Mouse (Mus musculus) testis, postnatal 10 days (tissue): ENCODE results near the gene Nes.

Source experiments
- DNase-seq: peaks from one replicate; pipeline ENCODE4 v3.0.0; 2021; ENCODE audit warnings: low spot score

Gene Nes

DNA sequence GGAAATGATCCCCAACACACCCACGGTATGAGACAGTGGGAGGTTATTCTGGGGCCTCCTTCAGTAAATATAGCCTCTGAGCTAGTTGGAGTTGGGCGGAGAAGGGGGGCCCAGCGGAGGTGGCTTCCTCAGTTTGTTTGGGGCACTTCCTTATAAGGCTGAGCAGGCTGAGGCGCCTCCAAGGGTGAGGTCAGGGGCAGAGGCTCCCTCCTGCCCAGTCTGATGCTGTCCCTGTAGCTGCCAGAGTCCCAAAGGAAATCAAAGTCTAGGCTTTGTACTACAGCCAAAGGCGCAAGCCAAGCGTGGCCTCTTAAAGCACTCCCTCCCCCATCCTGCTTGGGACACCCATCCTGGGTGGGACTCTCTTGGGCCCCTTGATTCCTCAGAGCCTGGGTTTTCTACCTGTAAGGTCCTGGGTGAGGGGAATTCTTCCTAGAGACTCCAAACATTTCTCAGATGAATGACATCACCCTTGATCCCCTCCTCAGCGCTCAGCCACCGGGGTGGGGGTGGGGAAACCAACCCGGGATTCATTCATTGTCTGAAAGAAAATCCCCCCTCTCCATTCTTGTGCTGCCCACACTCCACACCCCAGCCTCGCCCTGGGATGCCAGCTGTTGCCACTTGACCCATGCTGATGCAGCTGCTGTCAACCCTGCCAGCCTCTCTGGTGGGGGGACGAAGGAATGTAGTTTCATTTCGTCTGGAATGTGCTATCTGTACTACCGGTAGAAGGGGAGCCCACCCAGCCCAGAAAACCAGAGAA lies 12.1 kb downstream of the Nes start:
- no peak for DNase-seq

DNA sequence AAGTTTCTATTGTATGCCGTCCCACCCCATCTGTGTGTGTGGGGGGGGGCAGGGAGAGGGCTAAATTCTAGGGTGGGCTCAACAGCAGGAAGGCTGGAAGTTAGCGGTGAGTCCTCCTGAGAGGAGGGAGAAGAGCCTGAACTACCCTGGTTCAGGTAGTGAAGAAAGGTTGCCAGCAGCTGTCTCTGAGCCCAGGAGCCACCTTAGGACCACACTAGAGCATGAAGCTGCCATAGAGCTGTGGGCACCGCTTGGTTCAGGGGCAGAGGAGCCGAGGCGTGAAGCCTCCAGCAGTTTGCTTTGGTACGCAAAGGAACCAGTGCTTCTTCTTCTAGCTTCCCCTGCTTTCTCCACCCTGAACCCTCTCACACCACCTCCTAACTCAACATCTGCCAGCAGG lies 12.7 kb downstream of the Nes start:
- no peak for DNase-seq

DNA sequence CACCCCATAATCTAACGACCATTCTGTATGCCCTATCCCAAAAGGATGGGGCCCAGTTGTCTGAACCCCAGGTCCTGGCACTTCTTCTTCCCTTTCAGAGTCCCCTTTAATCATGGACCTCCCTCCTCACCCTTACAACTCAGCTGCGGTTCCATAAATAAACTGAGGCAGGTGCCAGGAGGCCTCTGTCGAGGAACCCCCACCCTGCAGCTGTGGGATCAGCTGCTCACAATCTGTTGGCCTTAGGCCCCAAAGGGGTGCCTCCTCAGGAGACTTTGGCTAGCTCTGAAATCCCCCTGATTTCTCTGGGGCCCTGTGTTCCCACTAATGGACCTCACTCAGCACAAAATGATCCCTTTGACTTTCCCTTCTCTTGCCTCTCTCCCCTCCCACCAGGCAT lies 13.2 kb downstream of the Nes start:
- no peak for DNase-seq

DNA sequence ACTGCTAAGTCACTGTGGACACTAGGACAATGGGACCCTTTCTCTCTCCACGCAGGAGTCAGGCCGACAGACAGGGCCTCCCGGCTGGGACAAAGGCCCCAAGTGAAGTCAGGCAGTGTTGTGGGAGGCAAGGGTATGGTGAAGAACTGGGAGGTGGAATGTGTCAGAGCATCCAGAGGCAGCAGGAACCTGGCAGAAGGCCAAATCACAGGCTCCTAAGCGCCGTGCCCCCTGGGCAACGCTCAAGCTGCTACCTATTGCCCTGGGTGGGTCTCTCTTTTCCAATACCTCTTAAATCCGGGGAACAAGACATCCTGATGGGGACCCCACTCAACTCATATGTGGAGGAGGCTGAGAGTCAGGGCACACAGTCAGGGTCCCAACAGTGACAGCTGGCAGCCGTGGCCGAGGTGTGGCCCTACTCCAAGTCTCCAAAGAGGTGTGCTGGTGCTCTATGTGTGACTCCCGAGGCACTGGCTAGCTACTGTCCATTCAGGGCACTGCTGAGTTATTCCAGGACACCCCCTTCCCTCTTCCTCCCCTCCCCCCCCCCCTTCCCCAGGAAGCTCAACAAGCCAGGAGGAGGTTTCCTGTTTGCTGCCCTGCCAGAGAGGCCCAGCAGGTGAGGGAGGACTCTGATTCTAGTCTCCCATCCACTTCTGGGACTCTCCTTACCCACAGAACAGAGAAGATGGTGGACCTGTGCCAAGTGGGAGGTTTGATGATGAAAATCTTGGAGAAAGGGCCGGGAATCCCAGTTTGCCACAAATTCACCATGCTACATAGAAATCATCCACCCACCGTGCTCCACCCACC lies 14.8 kb downstream of the Nes start:
- peak; percentile 74 for DNase-seq

DNA sequence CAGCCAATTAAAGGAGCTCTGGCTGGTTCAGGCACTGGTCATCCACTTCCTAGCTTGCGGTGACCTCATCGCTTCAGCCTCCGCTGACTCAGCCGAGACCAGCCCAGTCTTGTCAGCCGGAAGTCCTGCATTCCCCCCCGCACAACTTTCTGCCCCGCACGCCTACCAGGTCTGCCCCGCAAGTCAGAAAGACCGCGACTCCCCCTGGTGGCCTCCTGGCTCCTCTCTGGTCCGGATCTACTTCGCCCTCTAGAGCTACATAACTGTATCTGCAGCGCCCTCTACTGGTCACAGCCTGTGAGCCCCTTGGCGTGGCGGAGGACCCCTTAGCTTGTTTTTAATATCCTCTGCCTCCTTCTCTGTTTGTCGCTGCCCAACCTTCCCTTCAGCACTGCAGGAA lies 16.0 kb downstream of the Nes start:
- peak; percentile 100 for DNase-seq

DNA sequence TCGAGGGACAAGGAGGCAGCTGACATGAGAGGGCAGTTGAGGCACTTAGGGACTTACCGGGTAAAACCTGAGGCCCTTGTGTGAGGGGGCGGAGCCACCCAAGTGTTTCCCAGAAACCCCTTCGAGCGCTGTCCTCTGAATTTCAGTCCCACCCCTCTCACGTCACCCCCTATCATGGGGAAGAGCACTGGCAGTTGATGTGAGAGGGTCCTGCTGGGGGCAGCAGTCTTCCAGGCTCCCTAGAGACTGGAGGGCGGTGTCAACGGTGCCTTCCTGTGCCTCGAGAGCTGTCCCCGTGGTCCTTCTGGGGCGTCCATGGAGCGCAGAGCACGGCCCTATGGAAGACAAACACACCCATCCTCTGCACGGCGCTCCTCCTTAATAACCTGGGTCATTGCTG lies 16.8 kb downstream of the Nes start:
- DNase-seq, result no peak

DNA sequence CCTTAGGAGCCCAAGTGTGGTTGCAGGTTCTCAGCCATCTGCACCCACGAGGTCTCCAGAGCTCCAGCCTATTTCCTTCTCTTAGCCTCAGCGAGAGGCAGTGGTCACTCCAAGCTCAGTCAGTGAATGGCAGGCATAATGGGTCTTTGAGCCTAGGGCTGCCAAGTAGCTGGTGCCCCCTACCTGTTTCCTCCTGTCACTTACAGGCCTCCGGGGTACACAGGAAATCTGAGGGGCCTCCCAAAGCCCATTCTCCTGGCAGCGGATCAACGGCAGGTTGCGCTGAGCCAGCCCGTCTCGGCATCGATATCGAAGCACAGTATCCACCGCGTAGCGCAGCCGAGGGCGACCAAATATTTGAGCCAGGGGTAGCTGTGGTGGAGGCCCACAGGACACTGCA lies 17.2 kb downstream of the Nes start:
- DNase-seq, result no peak

DNA sequence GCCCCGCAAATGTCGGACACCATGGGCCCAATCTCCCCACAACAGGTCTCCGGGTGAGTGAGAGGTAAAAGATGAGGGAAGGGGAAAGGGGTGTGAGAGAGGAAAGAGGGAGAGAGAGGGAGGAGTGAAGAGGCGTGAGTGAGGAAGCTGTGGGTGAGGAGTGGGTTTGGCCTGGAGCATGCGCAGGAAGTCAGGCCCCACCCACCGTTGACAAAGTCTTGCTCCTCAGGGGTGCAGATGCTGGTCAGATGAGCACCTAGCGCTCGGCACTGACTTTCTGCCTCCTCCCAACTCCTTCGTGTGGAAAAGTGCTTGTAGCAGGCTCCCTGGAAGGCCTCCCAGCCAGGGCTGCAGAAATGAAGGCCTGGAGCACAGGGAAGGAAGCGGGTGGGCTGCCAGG lies 19.1 kb downstream of the Nes start:
- no peak for DNase-seq

DNA sequence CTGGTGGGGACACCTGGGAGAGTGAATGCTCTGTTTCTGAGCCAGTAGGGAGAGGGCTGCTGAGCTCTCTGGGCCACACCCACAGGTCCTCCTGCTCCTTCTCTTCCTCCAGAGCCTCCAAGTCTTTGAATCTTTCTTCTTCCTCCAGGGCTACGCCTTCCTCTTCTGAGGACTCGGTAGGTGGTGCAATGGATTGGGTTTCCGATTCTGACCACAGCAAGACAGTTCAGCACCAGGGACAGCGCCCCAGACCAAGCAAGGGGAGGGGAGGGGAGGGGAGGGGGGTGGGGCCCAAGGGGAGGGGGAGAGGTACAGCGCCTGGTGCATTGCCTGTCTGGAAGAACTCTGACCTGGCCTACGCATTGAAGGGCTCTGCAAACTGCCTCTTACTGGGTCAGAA lies 22.6 kb downstream of the Nes start:
- DNase-seq, result peak; percentile 81

DNA sequence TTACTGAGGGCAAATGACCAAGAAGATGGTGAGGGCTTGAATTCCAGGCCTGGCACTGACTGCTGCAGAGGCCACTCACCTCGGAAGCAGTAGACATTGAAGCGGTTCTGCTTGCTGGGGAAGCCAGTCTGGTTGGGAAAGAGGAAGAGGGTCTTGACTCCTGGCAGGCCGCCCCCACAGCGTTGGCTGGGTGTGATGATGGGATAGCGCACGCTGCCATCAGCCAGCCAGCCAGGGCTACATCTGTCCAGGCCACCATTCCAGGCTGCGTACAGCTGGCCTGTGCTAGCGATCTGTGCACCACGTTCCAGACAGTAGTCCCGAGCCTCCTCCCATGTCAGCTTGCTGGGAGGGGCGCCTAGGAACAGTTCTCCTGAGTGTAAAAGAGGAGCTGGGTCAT lies 24.5 kb downstream of the Nes start:
- no peak for DNase-seq

DNA sequence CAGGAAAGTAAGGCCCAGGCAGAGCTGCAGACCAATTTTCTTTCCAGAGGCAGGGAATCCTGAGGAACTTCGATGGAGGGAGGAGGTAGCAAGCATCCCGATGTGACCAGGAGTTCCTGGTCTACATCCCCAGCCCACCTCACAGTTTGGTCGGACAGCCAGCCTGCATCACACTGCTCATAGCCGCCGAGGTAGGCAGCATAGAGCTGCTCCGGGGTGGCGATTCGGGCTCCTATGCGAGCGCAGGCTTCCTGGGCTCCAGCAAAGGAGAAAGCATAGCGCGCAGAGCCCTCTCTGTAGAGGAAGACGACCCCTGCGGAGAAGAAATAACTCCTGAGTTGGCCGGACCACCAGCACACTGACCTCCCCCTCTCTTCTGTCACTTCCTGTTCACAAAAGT lies 25.5 kb downstream of the Nes start:
- DNase-seq, result no peak

DNA sequence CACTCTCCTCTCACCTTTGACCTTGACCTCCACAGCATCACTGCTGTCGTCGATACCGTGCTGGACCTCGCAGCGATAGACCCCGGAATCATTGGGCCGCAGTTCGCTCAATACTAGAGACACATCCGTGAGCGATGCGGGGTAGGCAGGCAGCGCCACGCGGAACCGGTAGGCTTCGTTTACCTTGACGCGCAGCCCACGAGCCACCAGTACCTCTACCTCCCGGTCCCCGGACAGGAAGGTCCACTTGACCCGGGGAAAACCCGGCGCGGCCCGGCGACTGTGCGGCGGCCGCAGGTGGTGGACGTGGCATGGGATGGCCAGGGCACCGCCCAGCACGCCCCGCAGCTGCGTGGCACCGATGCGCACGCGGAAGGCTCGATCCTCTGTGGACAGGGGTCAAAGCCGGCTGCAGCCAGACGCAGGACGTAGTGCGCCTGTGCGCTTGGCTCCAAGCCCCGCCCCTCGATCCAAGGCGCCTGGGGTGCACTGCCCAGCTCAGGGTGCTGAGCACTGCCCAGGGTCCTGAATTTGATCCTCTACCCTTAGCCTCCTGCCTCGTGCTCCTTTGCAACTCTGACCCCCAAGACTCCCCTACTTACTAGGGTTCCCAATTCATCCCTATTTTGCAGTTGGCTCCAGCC lies 26.2 kb downstream of the Nes start:
- peak; percentile 78 for DNase-seq

DNA sequence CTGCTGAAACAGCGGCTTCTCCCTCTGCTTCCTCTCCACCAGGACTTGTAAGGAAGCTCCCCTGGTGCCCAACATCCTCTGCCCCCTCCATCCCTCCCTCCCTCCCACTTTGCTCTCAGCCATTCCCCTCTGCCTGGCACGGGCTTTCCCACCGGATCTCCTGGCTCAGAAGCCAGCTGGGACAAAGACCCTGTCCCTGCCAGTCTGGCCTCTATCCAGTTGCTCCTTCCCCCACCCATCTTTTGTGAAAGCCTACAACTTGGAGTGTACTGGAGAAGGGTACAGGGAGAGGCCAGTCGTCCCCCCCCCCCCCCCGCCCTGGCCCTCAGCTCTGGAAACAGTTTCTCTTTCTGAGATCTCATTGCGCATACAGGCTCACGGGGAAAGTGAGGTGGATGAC lies 27.9 kb downstream of the Nes start:
- DNase-seq, result no peak

DNA sequence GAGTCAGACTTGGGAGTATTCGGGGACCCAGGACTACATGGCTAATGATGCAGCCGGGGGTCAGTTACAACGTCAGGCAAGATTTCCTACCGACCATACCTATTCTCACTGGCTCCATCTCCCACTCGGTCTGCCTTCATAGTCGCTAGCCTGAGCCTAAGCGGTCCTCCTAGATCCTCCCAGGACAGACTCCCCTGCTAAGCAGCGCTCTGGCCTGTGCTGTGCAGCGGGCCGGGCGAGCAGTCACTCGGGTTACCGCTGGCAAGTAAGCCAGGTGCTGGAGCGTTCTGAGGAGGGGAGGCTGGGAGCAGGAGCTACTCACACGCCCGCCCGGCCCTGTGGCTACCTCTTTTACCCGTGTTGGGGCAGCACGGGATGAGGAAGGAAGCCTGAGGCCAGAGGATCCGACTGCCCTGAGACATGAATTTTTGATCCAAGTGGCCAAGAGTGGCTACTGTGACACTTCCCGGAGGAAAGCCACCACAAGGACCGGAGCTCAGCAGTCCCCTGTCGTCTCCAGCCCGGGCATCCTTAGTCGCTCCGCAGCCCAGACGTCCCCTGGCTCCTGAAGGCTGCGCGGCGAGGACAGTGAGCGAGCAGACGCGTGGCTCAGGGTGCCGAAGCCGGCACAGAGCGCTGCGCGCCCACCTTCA lies 28.5 kb downstream of the Nes start:
- DNase-seq, result no peak

DNA sequence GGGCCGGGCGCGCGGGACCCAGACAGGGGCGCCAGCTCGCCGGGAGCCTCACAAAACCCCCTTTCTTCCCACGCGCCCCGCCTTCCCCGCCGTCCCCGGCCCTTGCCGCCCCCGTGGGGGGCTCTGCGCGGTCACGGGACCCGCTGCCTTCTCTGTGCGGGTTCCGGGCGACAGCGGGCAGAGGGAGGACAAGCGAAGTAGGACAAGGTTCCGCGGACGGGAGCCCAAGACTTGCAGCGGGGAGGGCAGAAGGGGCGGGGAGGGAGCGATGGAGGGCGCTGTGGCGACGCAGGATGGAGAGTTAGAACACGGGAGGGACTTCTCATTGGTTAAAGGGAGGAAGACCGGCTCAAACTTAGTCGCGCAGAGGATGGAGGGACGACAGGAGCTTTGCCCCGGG lies 29.3 kb downstream of the Nes start, which contains the start of gene Bcan:
Gene Bcan (minus strand): TSS at position 50 of the 400 bp plus-strand sequence.
- DNase-seq, result peak; percentile 69

DNA sequence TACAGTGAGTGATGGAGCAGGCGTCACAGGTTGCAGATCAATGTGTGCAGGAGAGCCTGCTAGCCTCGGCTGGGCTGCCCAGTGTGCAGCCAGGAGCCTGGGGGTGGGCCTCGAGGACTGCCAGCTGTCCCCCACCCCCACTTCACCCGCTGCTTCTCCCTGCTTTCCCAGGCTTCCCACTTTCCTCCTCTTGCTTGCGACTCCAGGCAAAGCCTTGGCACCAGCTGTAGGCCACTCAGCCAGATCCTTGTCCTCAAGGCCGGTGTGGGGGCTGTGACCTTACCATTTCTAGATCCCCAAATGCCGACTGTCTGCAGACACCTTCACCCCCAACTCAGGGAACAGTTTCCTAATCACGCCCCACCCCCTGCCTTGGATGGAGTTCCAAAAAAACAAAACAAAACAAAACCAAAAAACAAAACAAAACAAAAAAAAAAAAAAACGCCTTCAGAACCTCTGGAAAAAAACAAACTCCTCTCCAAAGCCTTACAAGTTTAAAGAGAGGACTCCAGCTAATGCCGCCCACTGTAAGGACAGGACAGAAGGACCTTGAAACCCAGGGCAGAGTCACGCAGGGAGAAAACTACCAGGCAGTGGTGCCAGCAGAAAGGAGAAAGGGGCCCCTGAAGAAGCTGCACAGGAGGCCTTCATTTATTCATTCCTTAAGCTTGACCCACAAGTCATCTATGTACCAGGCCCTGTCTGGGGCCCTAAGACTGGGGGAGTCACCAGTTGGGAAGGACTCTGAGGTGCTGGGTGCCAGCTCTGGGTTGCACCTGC lies 30.1 kb downstream of the Nes start:
- DNase-seq, result peak; percentile 68

DNA sequence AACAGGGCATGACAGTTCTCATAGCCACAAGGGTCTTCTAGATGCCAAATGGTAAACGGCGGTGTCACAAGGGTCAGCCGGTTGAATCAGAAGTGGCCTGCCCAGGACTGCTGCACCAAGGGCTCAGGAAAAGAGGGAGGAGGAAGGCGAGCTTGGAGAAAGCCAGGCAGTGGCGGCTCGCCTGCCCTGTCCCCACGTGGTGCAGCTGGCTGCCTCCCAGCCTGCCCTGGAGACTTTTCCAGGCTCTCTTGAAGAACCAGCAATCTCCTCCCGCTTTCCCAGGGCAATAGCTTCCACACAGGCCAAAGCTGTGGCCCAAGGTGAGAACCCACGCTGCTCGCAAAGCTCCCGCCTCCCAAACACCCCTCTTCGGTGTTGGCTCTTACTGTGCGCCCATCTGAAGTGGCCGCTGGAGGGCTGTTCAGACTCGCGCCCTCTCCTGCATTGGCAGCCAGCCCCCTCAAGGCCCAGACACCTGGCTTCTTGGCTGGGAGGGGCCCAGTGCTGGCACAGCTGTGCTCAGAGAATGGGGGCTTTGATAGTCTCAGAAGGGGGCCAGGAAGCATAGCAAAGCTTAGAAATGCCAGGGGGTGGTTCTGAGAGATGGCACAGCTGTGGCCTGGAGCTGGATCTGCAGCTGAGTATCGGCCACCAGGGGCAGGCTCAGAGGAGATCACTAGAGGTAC lies 31.6 kb downstream of the Nes start:
- peak; percentile 69 for DNase-seq

DNA sequence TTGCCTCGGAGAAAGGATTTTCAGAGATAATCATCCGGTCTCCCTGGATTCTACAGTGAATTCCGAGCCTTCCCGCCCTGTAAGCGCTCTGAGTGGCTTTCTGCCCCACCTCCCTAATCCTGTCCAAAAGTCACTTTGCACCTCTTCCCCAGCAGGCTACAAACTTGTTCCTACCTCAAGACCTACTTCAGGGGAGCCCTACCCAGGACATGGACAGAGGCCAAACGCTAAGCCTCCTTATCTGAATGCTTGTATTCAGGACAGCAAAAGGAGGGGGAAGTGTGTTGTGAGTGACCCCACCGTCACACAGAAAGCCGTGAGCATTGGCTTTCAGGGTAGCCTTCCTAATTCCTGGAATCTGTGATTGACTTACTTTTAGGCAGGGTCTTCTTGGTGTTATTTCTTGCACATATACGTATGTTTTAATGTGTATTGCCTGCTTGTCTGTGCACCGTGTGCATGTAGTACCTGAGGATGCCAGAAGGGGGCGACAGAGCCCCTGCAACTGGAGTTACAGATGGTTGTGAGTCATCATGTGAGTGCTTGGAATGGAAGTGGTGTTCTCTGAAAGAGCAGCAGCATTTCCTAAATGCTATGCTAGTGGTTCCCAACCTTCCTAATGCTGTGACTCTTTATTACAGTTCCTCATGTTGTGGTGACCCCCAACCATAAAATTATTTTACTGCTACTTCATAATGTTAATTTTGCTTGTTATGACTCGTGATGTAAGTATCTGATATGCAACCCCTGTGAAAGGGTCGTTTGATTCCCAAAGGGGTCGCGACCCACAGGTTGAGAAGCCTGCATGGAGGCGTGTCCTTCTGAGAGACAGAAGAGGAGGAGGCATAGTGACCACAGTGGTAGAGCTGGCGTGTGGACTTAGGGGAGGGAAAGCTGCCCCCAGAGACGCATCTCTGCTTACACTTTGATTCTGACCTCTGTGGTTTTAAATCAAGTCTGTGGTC lies 35.2 kb downstream of the Nes start:
- peak; percentile 69 for DNase-seq

DNA sequence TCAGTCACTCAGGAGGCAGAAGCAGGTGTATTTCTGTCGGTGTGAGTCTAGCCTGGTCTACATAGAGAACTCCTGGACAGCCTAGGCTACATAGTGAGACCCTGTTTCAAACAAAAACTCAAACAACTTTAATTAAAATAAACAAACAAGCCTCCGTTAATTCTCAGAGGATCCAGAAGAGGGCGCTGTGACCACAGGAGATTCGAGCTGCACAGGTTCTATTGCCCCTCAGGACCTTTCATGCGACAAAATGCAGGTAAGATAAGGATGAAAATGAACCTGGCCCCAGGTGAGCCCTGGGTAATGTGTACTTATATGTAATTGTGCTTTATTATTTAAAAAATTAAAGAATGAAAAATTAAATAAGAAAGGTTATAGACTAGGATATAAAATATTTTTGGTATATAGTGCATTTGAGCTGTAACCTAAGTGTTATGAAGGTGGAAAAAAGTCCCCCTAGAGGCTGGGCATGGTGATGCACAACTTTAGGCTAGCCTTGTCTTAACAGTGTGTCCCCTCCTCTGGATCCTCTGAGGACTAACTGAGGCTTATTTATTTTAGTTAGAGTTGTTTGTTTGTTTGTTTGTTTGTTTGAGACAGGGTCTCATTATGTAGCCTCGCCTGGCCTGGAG lies 39.9 kb downstream of the Nes start:
- no peak for DNase-seq
